Comparison of ENCODE assay signal across 8 mouse cellular contexts in genomic region chr9:37146353-37146602, GRCm38 (mm10). TPM values are rescaled to one million over a fixed set of nuclear protein-coding genes. Genes with fewer than 3 reads are reported as not detected.
DNase-seq lines count a peak whose midpoint lies in the region; ATAC-seq and TF ChIP-seq lines count a peak whose summit lies in the region.

No protein-coding gene starts in this region.

- no peaks in the 10 kb centered on the region for H3K36me3 ChIP-seq in erythroblast, embryonic 14.5 days (ENCODE audit: control insufficient read depth)
- no peaks in the 10 kb centered on the region for H3K36me3 ChIP-seq in thymus, adult 2 months (ENCODE audit: control insufficient read depth, insufficient read depth, low read length)
- no peaks in the 10 kb centered on the region for H3K36me3 ChIP-seq in small intestine, adult 2 months (ENCODE audit: control insufficient read depth, insufficient read depth, low read length)

- no peaks in the 10 kb centered on the region for H3K9me3 ChIP-seq in erythroblast, embryonic 14.5 days (ENCODE audit: control insufficient read depth, low read length)

- peak overlapping the region; percentile 40 for H3K4me3 ChIP-seq in erythroblast, embryonic 14.5 days (replicated peaks)
- peak overlapping the region; percentile 46 for H3K4me3 ChIP-seq in thymus, adult 2 months (ENCODE audit: control insufficient read depth, insufficient read depth, low read length)
- H3K4me3 ChIP-seq in small intestine, adult 2 months (ENCODE audit: low read depth, low read length): peak overlapping the region; percentile 67

- 2% methylated on average over 12 of the region's 12 CpGs for WGBS in thymus, adult 2 months
- WGBS in small intestine, adult 2 months: under 1% methylated on average over 12 of the region's 12 CpGs

- ATAC-seq in erythroblast, adult 5-6 weeks (replicated peaks; ENCODE audit: low FRiP score, poor library complexity, severe bottlenecking): no peak

- no peak for TF ChIP-seq POLR2A in thymus, adult 2 months (IDR thresholded peaks at IDR 0.05; ENCODE audit: control insufficient read depth, extremely low read depth, insufficient read depth, low read length, poor library complexity)
- no peak for TF ChIP-seq POLR2A in small intestine, adult 2 months (IDR thresholded peaks at IDR 0.05; ENCODE audit: low read depth, low read length)

- H3K27ac ChIP-seq in thymus, adult 2 months (ENCODE audit: control insufficient read depth, insufficient read depth, low read length): no peak overlapping the region
- peak overlapping the region; percentile 23 for H3K27ac ChIP-seq in small intestine, adult 2 months (ENCODE audit: insufficient read depth, low read depth, low read length)

- peaks cover 74% of the 10 kb centered on the region for H3K27me3 ChIP-seq in erythroblast, embryonic 14.5 days (ENCODE audit: control insufficient read depth)
- H3K27me3 ChIP-seq in thymus, adult 2 months (ENCODE audit: control insufficient read depth, insufficient read depth, low read length): peaks cover 25% of the 10 kb centered on the region
- H3K27me3 ChIP-seq in small intestine, adult 2 months (ENCODE audit: control insufficient read depth, insufficient read depth, low read length): peaks cover 36% of the 10 kb centered on the region

- TF ChIP-seq CTCF in thymus, adult 2 months (IDR thresholded peaks at IDR 0.05; ENCODE audit: borderline replicate concordance, control insufficient read depth, extremely low read depth, insufficient read depth, low read length, poor library complexity): no peak
- TF ChIP-seq CTCF in small intestine, adult 2 months (IDR thresholded peaks at IDR 0.05; ENCODE audit: extremely low read depth, insufficient read length, insufficient replicate concordance, low read depth, low read length): no peak

- H3K4me1 ChIP-seq in erythroblast, embryonic 14.5 days (ENCODE audit: control insufficient read depth): no peaks in the 10 kb centered on the region
- peaks cover 18% of the 10 kb centered on the region for H3K4me1 ChIP-seq in thymus, adult 2 months (replicated peaks; ENCODE audit: control insufficient read depth, insufficient read depth, low read length)
- peaks cover 4% of the 10 kb centered on the region; the same call in 1 of the 2 replicates for H3K4me1 ChIP-seq in small intestine, adult 2 months (ENCODE audit: control insufficient read depth, insufficient read depth, insufficient read length, low read length)

- DNase-seq in thymus, adult 2 months: no peak
- DNase-seq in thymus, adult 18-20 months: no peak
- peak; percentile 12 for DNase-seq in liver
- no peak for DNase-seq in adrenal gland, adult 2 months
- DNase-seq in spleen, postnatal 4 days (ENCODE audit: low spot score in 2 of 2): no peak

RNA-seq across cellular contexts. Expression of gene Pknox2, which starts 0.9 kb away (rescaled TPM):
- not detected in 2 replicates for polyA plus RNA-seq in erythroblast, embryonic 14.5 days (2012)
- total RNA-seq in erythroblast, adult 5-6 weeks (2015; ENCODE audit: low replicate concordance): 0.58 TPM in 1 of 2 replicates, not detected in the other
- 0.09 TPM in 1 of 2 replicates, not detected in the other for total RNA-seq in erythroblast, adult 5-6 weeks (2017; ENCODE audit: low replicate concordance)
- polyA plus RNA-seq in thymus, adult 2 months (2012; rRNA removed): 3.1 and 3.2 TPM in 2 replicates
- polyA plus RNA-seq in small intestine, adult 2 months (2012; rRNA removed): 2.5 and 2.7 TPM in 2 replicates
- total RNA-seq in adrenal gland, adult 2 months (2021): 1 to 10 TPM; 2.9 to 3.5 TPM
- 1.8 and 2.1 TPM in 2 replicates for polyA plus RNA-seq in adrenal gland, adult 2 months (2012; rRNA removed)
